Mouse (Mus musculus) retina, embryonic 14.5 days (tissue): ENCODE results near the gene Sdr9c7.
A peak's percentile ranks its signal among the peaks of the same experiment; 100 is the strongest.
"Not testable (repeated sequence)": the region's sequence is repeated elsewhere in the genome, so short reads cannot be mapped to it uniquely, and the experiment has no call there.

ENCODE experiments used
- DNase-seq: peaks from one replicate; pipeline ENCODE4 v3.0.0-alpha.2; 2015; ENCODE audit warnings: low spot score

The Sdr9c7 gene

GRCm38 (mm10) chr10:127898218-127898617 lies at the start of gene Sdr9c7:
TSS of gene Sdr9c7 (plus strand) at chr10:127898518.
- DNase-seq, result no peak

DNA sequence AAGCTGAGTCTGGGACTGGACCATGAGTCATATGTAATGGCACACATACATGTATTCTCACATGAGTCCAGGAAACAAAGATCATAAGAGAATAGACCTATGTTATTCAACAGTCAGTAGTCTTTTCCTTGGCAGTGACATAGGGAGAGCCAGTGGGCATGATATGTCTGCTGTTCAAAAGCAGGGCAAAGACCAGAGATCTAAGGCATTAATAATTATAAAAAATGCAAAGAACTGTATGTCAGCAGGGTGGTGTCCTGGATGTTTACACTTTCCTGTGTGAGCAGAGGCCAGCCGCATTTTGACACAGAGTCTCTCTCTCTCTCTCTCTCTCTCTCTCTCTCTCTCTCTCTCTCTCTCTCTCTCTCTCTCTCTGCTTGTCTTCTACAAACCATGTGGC lies 48.7 kb upstream of the Sdr9c7 start, which contains the start of gene Rdh19:
Gene Rdh19, plus strand, starts transcription at position 301 of the 400 bp plus-strand sequence.
- no peak for DNase-seq

- no peak for DNase-seq
Measured at GRCm38 (mm10) chr10:127856376-127856775, 41.9 kb upstream of the Sdr9c7 start.

DNA sequence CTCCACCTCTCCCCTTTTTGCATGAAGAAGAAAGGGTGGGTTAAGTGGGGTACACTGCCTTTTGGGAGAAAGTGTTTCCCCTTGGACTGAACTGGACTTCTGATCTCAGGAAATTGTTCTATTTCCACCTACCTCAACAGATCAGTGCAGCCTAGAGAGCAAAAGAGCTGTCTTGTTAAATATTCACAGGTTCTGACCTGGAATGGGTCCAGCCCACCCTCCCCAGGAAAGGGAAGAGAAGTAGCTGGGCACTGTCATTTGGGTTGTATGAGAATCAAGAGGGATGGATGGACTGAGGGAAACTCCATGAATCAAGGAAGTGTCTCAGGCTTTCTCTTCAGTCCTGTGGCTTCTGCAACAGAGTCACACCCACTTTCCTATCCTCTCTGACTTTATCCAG lies 33.4 kb upstream of the Sdr9c7 start:
- no peak for DNase-seq

DNA sequence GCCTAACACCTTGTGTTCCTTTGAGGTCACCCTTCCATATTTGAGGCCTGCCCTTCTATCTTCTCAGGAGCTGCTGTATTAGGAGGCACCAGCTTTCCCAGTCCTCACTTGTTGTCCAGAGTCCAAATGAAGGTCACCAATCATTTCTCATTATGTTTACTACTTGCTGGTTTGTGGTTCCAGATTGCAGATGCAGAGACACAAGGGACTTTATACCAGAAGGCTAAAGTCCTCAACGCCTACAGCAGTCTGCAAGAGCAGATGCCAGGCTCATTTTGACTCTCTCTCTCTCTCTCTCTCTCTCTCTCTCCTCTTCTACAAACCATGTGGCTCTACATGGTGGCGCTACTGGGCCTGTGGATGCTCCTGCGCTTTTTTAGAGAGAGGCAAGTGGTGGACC lies 32.1 kb upstream of the Sdr9c7 start, which contains the start of gene Rdh16f2:
Gene Rdh16f2, plus strand, starts transcription at position 243 of the 400 bp plus-strand sequence.
- DNase-seq, result no peak

GRCm38 (mm10) chr10:127872484-127872883 lies 25.8 kb upstream of the Sdr9c7 start:
- DNase-seq, result peak; percentile 9

- DNase-seq, result no peak
Measured at GRCm38 (mm10) chr10:127877681-127878080, 20.6 kb upstream of the Sdr9c7 start.

GRCm38 (mm10) chr10:127878262-127879057 lies 19.9 kb upstream of the Sdr9c7 start:
- DNase-seq, result no peak

- DNase-seq, result no peak
Measured at GRCm38 (mm10) chr10:127879155-127879688, 19.1 kb upstream of the Sdr9c7 start.

GRCm38 (mm10) chr10:127881041-127881440 lies 17.3 kb upstream of the Sdr9c7 start:
- no peak for DNase-seq

DNA sequence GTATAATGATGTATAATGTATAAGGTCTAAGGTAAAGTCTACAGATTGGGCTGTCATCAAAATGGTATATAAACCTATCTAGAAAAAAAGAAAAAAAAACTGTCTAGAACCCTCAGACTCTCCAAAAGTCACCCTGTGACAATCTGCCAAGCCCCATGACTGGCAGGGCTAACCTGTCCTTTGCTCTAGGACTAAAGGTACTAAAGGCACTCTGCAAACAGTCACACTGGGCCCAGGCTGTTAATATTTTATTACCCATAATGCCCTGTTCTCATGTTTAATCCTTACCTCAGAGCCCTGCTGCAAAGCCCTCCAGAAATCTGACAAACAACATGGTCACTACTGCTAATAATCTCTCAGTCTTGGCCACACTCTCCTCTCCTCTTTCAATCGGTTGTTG lies 11.8 kb upstream of the Sdr9c7 start:
- DNase-seq, result no peak

DNA sequence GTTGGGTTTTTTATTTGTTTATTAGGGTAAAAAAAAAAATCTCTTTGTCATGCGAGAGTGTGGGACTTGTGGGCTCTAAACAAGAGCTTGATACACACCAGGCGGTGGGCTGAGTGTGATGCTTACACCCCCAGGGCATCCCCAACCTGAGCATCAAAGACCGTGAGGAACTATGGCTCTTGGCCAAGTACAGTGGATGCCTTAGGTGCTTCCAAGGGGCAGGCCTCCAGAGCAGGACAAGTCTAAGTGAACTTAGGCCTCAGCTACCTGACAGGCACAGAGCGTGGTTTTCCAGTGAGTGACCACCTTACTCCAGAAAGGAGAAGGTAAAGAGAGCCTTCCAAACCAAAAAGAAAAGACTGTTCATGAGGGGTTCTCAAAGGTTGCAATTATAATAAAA lies 11.3 kb upstream of the Sdr9c7 start:
- no peak for DNase-seq

- no peak for DNase-seq
Measured at GRCm38 (mm10) chr10:127888605-127889004, 9.7 kb upstream of the Sdr9c7 start, which contains the start of gene Rdh7. TSS of gene Rdh7 (minus strand) at chr10:127888817.

DNA sequence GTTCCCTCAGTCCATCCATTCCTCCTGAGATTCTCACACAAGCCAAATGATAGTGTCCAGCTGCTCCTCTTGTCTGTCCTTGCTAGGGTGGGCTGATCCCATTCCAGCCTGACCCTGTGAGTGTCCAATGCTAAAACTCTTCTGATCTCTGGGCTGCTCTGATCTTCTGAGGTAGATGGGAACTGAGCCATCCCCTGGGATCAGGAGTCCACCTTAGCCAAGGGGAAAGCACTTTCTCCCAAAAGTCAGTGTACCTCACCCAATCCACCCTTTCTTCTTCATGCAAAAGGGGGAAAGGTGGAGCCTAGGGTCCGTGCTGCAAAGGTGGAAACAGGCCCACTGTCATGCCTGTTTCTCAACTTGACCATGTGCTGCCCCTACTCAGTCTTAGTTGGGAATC lies 6.8 kb upstream of the Sdr9c7 start:
- DNase-seq, result no peak

- DNase-seq, result not testable (repeated sequence)
Measured at GRCm38 (mm10) chr10:127893163-127894022, 4.9 kb upstream of the Sdr9c7 start.

DNA sequence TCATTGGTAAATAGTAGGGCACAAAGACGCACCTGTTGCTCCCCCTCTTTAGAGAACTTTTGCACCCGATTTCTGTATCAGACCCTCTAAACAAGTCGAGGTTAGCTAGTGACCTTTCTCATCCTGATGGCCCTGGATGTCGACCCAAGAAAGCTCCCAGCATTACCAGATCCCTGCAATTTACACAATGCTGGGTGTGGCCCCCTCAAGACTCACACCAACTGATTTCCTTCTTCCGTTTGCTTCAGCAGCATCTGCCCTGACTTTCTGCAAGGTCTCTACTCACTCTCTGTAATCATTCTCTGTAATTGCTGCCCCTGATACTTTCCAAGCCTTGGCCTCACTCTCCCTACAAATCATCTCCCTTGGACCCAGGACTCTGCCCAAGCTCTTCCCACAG lies 1.6 kb upstream of the Sdr9c7 start:
- no peak for DNase-seq

DNA sequence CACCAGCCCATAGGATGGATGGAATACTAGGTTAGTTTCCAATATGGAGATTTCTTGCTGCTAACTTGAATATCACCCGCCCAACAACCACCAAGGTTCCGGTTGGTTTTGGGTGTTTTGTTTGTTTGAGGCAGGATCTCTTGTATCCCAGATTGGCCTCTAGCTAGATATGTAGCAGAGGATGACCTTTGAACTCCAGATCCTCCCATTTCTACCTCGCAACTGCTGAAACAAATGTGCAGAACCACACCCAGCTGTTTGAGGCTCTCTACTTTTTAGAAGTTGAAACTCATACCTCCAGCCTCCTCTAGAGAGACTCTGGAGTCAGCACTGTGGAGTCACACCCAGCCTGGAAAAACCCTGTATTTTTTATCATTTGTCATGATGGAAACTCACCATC lies 812 bp upstream of the Sdr9c7 start:
- DNase-seq, result no peak

DNA sequence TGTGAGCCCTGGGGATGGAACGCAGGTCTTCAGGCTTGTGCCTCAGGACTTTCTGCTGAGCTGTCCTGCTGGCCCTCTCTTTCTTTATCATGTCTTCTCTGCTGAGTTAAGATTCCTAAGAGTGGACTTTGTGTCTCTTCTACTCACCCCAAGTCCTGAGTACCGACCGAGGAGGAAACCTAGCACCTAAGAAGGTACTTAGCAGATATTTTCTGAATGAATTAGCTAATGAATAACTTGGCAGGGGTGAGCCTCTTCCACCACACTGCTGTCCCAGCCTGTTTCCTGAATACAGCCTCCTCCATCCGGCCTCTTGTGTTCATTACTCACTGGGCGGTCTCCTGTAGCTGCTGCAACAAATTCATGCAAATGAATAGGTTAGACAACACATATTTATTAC lies 1.5 kb downstream of the Sdr9c7 start:
- DNase-seq, result no peak

DNA sequence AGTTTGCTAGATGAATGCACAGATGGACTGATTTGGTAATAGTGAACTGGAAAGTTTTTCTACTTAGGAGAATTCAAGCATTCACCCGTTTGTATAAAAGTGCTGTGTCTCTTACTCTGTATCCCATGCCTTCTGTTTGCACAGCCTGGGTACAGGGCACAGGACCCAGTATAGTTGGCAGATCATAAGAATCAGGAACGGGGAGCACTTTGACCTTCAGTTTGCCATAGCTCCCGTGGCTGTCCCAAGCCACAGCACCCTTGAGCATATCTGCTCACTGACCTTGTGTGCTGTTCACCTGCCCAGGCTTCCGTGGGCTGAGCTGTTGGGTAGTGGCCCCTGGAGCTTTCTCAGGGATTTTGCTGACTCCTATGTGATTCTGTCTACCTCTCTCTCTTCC lies 3.4 kb downstream of the Sdr9c7 start:
- DNase-seq, result no peak

DNA sequence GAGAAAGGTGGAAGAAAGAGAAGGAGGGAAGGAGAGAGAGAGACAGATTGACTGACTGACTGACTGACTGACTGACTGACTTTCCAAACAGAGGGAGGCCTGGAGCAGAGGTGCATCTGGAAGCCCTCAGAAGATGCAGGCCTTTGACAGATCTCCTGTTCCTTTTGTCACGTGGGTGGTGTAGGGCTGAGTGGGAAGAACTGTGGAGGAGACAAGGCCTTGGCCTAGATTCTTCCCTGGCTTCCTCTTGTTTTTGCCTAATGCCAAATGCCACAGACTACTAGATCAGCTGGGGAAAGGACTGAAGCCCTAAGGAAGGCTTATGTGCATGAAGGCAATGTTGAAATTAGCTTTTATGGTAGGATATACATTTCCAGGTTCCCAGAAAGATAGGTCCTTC lies 4.8 kb downstream of the Sdr9c7 start:
- no peak for DNase-seq

GRCm38 (mm10) chr10:127904718-127905446 lies 6.6 kb downstream of the Sdr9c7 start:
- DNase-seq, result no peak

- no peak for DNase-seq
Measured at GRCm38 (mm10) chr10:127906138-127906537, 7.8 kb downstream of the Sdr9c7 start.
